Comparison of ENCODE assay signal across 15 mouse cellular contexts in the genomic region with DNA sequence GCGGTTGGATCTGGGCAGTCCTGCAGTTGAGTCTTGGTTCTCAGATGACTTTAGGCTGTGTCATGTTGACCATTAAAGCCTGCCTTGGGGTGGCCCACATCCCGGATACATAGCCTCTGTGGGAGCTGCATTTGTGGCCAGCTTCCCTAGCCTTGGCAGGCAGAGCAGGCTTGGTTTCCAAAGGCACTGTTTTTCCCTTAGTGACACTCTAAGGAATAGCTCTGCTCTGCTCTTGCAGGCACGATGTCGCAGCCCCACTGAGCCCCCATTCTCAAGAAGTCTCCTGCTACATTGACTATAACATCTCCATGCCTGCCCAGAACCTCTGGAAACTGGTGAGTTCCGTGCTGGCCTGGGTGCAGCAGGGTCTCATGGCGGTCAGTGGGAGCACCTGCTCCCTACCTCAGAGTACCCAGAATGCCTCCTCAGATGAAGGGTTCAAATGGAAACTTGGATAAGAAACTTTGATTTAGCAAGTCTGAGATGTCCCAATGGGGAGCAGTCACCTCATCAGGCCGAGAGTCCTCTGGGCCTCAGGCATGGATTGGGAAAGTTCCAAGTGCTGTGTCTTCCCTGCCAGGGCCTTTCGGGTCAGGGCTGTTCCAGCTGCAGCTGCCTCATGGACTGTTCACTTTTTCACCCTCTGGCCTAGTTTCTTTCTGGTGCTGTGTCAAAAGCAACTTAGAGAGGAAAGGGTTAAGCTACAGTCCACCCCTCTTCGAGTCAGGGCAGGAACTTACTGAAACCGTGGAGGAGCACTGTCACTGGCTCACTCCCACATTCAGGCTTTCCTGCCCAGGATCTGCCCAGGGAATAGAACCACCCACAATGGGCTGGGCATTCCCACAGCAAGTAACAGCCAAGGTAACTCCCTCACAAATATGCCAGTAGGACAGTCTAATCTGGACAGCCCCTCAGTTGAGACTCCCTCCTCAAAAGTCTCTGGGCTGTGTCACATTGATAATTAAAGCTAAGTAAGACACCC. TPM values are rescaled to one million over a fixed set of nuclear protein-coding genes. Genes with fewer than 3 reads are reported as not detected.
DNase-seq lines count a peak whose midpoint lies in the region; ATAC-seq and TF ChIP-seq lines count a peak whose summit lies in the region.
"Had no signal": no experiment of that assay in that cellular context is flagged by ENCODE, and none has a peak within 500 bp of the region (broad histone marks: within the 10 kb centered on the region; RNA-seq: fewer than 3 reads in every experiment).

No protein-coding gene starts in this region.

- H3K27me3 ChIP-seq in heart, embryonic 12.5 days (replicated peaks), result no peaks in the 10 kb centered on the region
- H3K27me3 ChIP-seq: heart, embryonic 13.5 days; liver, embryonic 12.5 days; midbrain, embryonic 15.5 days had no signal

- H3K27ac ChIP-seq in heart, embryonic 12.5 days (ENCODE audit: poor library complexity, severe bottlenecking), result no peak overlapping the region
- H3K27ac ChIP-seq in gastrocnemius, adult 2 months, result peak overlapping the region; percentile 66
- H3K27ac ChIP-seq: heart, embryonic 13.5 days; hindbrain, embryonic 10.5 days; liver, embryonic 12.5 days; midbrain, embryonic 15.5 days; stomach, postnatal 0 days had no signal

- 70% methylated on average over 10 of the region's 10 CpGs for WGBS in heart, embryonic 12.5 days

- H3K4me3 ChIP-seq in heart, embryonic 12.5 days, result no peak overlapping the region
- no peak overlapping the region for H3K4me3 ChIP-seq in gastrocnemius, adult 2 months
- H3K4me3 ChIP-seq: heart, embryonic 13.5 days; hindbrain, embryonic 10.5 days; liver, embryonic 12.5 days; midbrain, embryonic 15.5 days had no signal

- no peaks in the 10 kb centered on the region for H3K9me3 ChIP-seq in heart, embryonic 12.5 days (replicated peaks)
- H3K9me3 ChIP-seq: heart, embryonic 13.5 days; hindbrain, embryonic 10.5 days; liver, embryonic 12.5 days; midbrain, embryonic 15.5 days had no signal

- ATAC-seq in heart, embryonic 12.5 days (ENCODE audit: insufficient number of reproducible peaks, low FRiP score), result no peak
- ATAC-seq: liver, embryonic 12.5 days; midbrain, embryonic 15.5 days had no signal

- H3K4me2 ChIP-seq in heart, embryonic 12.5 days, result no peak overlapping the region
- H3K4me2 ChIP-seq: heart, embryonic 13.5 days; liver, embryonic 12.5 days; midbrain, embryonic 15.5 days had no signal

- H3K36me3 ChIP-seq in heart, embryonic 12.5 days, result peaks cover 93% of the 10 kb centered on the region

- DNase-seq in heart, postnatal 10 days, result peak; percentile 48 to 49
- peak; percentile 58 for DNase-seq in adrenal gland, adult 8-10 months
- peak; percentile 75 for DNase-seq in gastrocnemius, adult 2 months
- peak; percentile 52 for DNase-seq in lung, postnatal 14 days
- no peak for DNase-seq in layer of hippocampus, postnatal 14 days (ENCODE audit: low spot score in 2 of 2)
- DNase-seq in frontal cortex, adult 2 months (ENCODE audit: extremely low spot score in 1 of 2, low spot score in 1 of 2), result no peak
- DNase-seq in cerebellum, adult 11-12 months, result no peak
- DNase-seq: cerebellum, adult 9-10 months; retina, postnatal 1 day had no signal

- H3K9ac ChIP-seq in heart, embryonic 12.5 days, result no peak overlapping the region
- H3K9ac ChIP-seq: heart, embryonic 13.5 days; liver, embryonic 12.5 days; midbrain, embryonic 15.5 days had no signal

- H3K4me1 ChIP-seq in heart, embryonic 12.5 days (replicated peaks), result no peaks in the 10 kb centered on the region
- H3K4me1 ChIP-seq: heart, embryonic 13.5 days; hindbrain, embryonic 10.5 days; liver, embryonic 12.5 days; midbrain, embryonic 15.5 days had no signal

- TF ChIP-seq CTCF in gastrocnemius, adult 2 months (IDR thresholded peaks at IDR 0.05), result no peak

- intact Hi-C loops in heart, postnatal 10 days (cut with DNase I), result no loop called here
- intact Hi-C loops in gastrocnemius, adult 2 months (cut with DNase I), result no loop called here

RNA-seq across cellular contexts. Expression of a gene that starts 11.3 kb away (rescaled TPM):
- 10 to 100 TPM; 30.9 to 34.9 TPM for total RNA-seq in heart, postnatal 10 days (2021)
- 42.7 and 44.2 TPM in 2 replicates for polyA plus RNA-seq in heart, embryonic 12.5 days (2016; fragmentation: Nextera tagmentation; extraction: Ambion mirVana)
- total RNA-seq in adrenal gland, adult 8-10 months (2022), result 100 to 1,000 TPM; 114 to 126 (median 125) TPM
- 10 to 100 TPM in 1 of 2 experiments, 1 to 10 TPM in 1; 9.8 to 12.9 TPM for total RNA-seq in gastrocnemius, adult 2 months (2021)
- 10 to 100 TPM; 55.5 to 59.2 TPM for total RNA-seq in layer of hippocampus, postnatal 14 days (2021)
- 69.5 and 72.7 TPM in 2 replicates for polyA plus RNA-seq in frontal cortex, adult 2 months (2012; rRNA removed)

RNA-seq across cellular contexts. Expression of a gene that starts 12.3 kb away (rescaled TPM):
- 10 to 100 TPM; 13.9 to 14.5 TPM for total RNA-seq in heart, postnatal 10 days (2021)
- 16.6 and 18.3 TPM in 2 replicates for polyA plus RNA-seq in heart, embryonic 12.5 days (2016; fragmentation: Nextera tagmentation; extraction: Ambion mirVana)
- 10 to 100 TPM; 33.1 to 46.2 (median 38.4) TPM for total RNA-seq in adrenal gland, adult 8-10 months (2022)
- total RNA-seq in gastrocnemius, adult 2 months (2021), result 10 to 100 TPM; 11.5 TPM
- total RNA-seq in layer of hippocampus, postnatal 14 days (2021), result 10 to 100 TPM; 22.4 to 23.6 TPM
- polyA plus RNA-seq in frontal cortex, adult 2 months (2012; rRNA removed), result 20.4 and 21.6 TPM in 2 replicates

RNA-seq across cellular contexts. Expression of a gene that starts 38.5 kb away (rescaled TPM):
- total RNA-seq in heart, postnatal 10 days (2021), result 10 to 100 TPM; 73.7 to 74.8 TPM
- 28.4 and 30.7 TPM in 2 replicates for polyA plus RNA-seq in heart, embryonic 12.5 days (2016; fragmentation: Nextera tagmentation; extraction: Ambion mirVana)
- 10 to 100 TPM; 68.4 to 97.0 (median 84.9) TPM for total RNA-seq in adrenal gland, adult 8-10 months (2022)
- total RNA-seq in gastrocnemius, adult 2 months (2021), result 10 to 100 TPM; 56.0 to 62.9 TPM
- 10 to 100 TPM; 73.8 to 86.1 TPM for total RNA-seq in layer of hippocampus, postnatal 14 days (2021)
- polyA plus RNA-seq in frontal cortex, adult 2 months (2012; rRNA removed), result 59.2 and 66.6 TPM in 2 replicates

RNA-seq across cellular contexts. Expression of a gene that starts 39.2 kb away (rescaled TPM):
- total RNA-seq in heart, postnatal 10 days (2021), result 100 to 1,000 TPM; 163 to 182 TPM
- 284 and 317 TPM in 2 replicates for polyA plus RNA-seq in heart, embryonic 12.5 days (2016; fragmentation: Nextera tagmentation; extraction: Ambion mirVana)
- total RNA-seq in adrenal gland, adult 8-10 months (2022), result 100 to 1,000 TPM; 263 to 285 (median 273) TPM
- total RNA-seq in gastrocnemius, adult 2 months (2021), result 100 to 1,000 TPM; 118 to 175 TPM
- total RNA-seq in layer of hippocampus, postnatal 14 days (2021), result 100 to 1,000 TPM; 210 to 223 TPM
- 267 and 274 TPM in 2 replicates for polyA plus RNA-seq in frontal cortex, adult 2 months (2012; rRNA removed)

Comparison
In these comparisons a context has a peak if more than half of its experiments do, and no peak if none do; other contexts are left out.
1. DNase-seq: peak in heart, postnatal 10 days (2 of 2), adrenal gland, adult 8-10 months (single experiment), gastrocnemius, adult 2 months (single experiment) and lung, postnatal 14 days (single experiment); none in layer of hippocampus, postnatal 14 days (0 of 2), frontal cortex, adult 2 months (0 of 2) and cerebellum, adult 11-12 months (single experiment).